ENCODE assay signal across 25 mouse cellular contexts in genomic region chr12:31321532-31321931, GRCm38 (mm10). TPM values are rescaled to one million over a fixed set of nuclear protein-coding genes. Genes with fewer than 3 reads are reported as not detected.
A peak's percentile ranks its signal among the peaks of the same experiment; 100 is the strongest.
DNase-seq lines count a peak whose midpoint lies in the region; ATAC-seq and TF ChIP-seq lines count a peak whose summit lies in the region.
"Had no signal": no experiment of that assay in that cellular context is flagged by ENCODE, and none has a peak within 500 bp of the region (broad histone marks: within the 10 kb centered on the region; RNA-seq: fewer than 3 reads in every experiment).

No protein-coding gene starts in this region.

- H3K36me3 ChIP-seq in embryonic facial prominence, embryonic 13.5 days: peaks cover 91% of the 10 kb centered on the region
- peaks cover 74% of the 10 kb centered on the region for H3K36me3 ChIP-seq in limb, embryonic 14.5 days (ENCODE audit: control insufficient read depth, insufficient read depth, low read length)
- H3K36me3 ChIP-seq in forebrain, embryonic 14.5 days (ENCODE audit: control insufficient read depth, insufficient read depth, low read length): 0 out of 2 replicates have a peak, but pooled peaks cover 3% of the 10 kb centered on the region
- H3K36me3 ChIP-seq: midbrain, embryonic 13.5 days had no signal

- H3K27me3 ChIP-seq in embryonic facial prominence, embryonic 13.5 days: no peaks in the 10 kb centered on the region
- H3K27me3 ChIP-seq in limb, embryonic 14.5 days (ENCODE audit: control insufficient read depth, insufficient read depth, low read length): no peaks in the 10 kb centered on the region
- no peaks in the 10 kb centered on the region for H3K27me3 ChIP-seq in forebrain, embryonic 14.5 days (replicated peaks; ENCODE audit: control insufficient read depth, insufficient read depth, low read length)
- H3K27me3 ChIP-seq: CH12.LX; forebrain, embryonic 13.5 days; heart, embryonic 12.5 days; hindbrain, embryonic 13.5 days; kidney, embryonic 15.5 days; lung, embryonic 15.5 days; midbrain, embryonic 13.5 days had no signal

- peak; percentile 29 to 49 for DNase-seq in kidney, postnatal 36 days
- DNase-seq in kidney, postnatal 25 days: no peak
- peak; percentile 33 for DNase-seq in NIH3T3 (ENCODE audit: low read depth)
- peak; percentile 78 for DNase-seq in limb, embryonic 14.5 days (ENCODE audit: low spot score)
- no peak for DNase-seq in yolk sac, embryonic 10.5 days (ENCODE audit: low spot score)
- DNase-seq in forebrain, embryonic 14.5 days (ENCODE audit: low spot score): no peak
- DNase-seq: adrenal gland, adult 8-10 months; cerebellum, adult 8-10 months; gastrocnemius, postnatal 25 days; heart, adult 18-20 months; layer of hippocampus, adult 9-11 months; lung, postnatal 4 days; retina, postnatal 1 day; right cerebral cortex, postnatal 14 days; thymus, postnatal 14 days had no signal

- no peak overlapping the region for H3K9ac ChIP-seq in embryonic facial prominence, embryonic 13.5 days
- H3K9ac ChIP-seq in limb, embryonic 14.5 days (ENCODE audit: low read depth, low read length, severe bottlenecking): no peak overlapping the region
- no peak overlapping the region for H3K9ac ChIP-seq in forebrain, embryonic 14.5 days (ENCODE audit: low read length)
- H3K9ac ChIP-seq: forebrain, embryonic 13.5 days; heart, embryonic 12.5 days; hindbrain, embryonic 13.5 days; kidney, embryonic 15.5 days; lung, embryonic 15.5 days; midbrain, embryonic 13.5 days had no signal

- ATAC-seq in embryonic facial prominence, embryonic 13.5 days (ENCODE audit: insufficient number of reproducible peaks, insufficient read depth, low FRiP score, low TSS enrichment, low read depth): no peak
- no peak for ATAC-seq in limb, embryonic 14.5 days (ENCODE audit: low FRiP score, low read depth)
- no peak for ATAC-seq in forebrain, embryonic 14.5 days
- ATAC-seq: forebrain, embryonic 13.5 days; intestine, embryonic 16.5 days; midbrain, embryonic 13.5 days had no signal

- peaks cover 14% of the 10 kb centered on the region for H3K4me1 ChIP-seq in embryonic facial prominence, embryonic 13.5 days
- H3K4me1 ChIP-seq in limb, embryonic 14.5 days (ENCODE audit: control insufficient read depth, insufficient read depth, low read length): peaks cover 22% of the 10 kb centered on the region
- H3K4me1 ChIP-seq in forebrain, embryonic 14.5 days (ENCODE audit: control insufficient read depth, insufficient read depth, low read length): no peaks in the 10 kb centered on the region
- H3K4me1 ChIP-seq: hindbrain, embryonic 13.5 days; kidney, embryonic 15.5 days; lung, embryonic 15.5 days; midbrain, embryonic 13.5 days had no signal

- peak overlapping the region; percentile 74 for H3K27ac ChIP-seq in embryonic facial prominence, embryonic 13.5 days
- H3K27ac ChIP-seq in limb, embryonic 14.5 days (replicated peaks; ENCODE audit: low read depth, low read length): no peak overlapping the region
- H3K27ac ChIP-seq in forebrain, embryonic 14.5 days (ENCODE audit: low read depth, low read length): no peak overlapping the region
- H3K27ac ChIP-seq: forebrain, embryonic 13.5 days; hindbrain, embryonic 13.5 days; kidney, embryonic 15.5 days; lung, embryonic 15.5 days; midbrain, embryonic 13.5 days had no signal

- no peaks in the 10 kb centered on the region for H3K9me3 ChIP-seq in embryonic facial prominence, embryonic 13.5 days
- H3K9me3 ChIP-seq in limb, embryonic 14.5 days (ENCODE audit: control insufficient read depth, low read length): no peaks in the 10 kb centered on the region
- no peaks in the 10 kb centered on the region for H3K9me3 ChIP-seq in forebrain, embryonic 14.5 days (replicated peaks; ENCODE audit: control insufficient read depth, low read length)
- H3K9me3 ChIP-seq: forebrain, embryonic 13.5 days; heart, embryonic 12.5 days; hindbrain, embryonic 13.5 days; kidney, embryonic 15.5 days; lung, embryonic 15.5 days; midbrain, embryonic 13.5 days had no signal

- no peak for TF ChIP-seq POLR2A in limb, embryonic 14.5 days (IDR thresholded peaks at IDR 0.05; ENCODE audit: borderline replicate concordance, extremely low read depth, insufficient read depth, insufficient read length)

- no peak overlapping the region for H3K4me2 ChIP-seq in embryonic facial prominence, embryonic 13.5 days
- peak overlapping the region; percentile 10; the same call in 1 of the 2 replicates for H3K4me2 ChIP-seq in limb, embryonic 14.5 days (replicated peaks; ENCODE audit: low read depth, low read length, severe bottlenecking)
- no peak overlapping the region for H3K4me2 ChIP-seq in forebrain, embryonic 14.5 days (ENCODE audit: low read length)
- H3K4me2 ChIP-seq: forebrain, embryonic 13.5 days; heart, embryonic 12.5 days; hindbrain, embryonic 13.5 days; kidney, embryonic 15.5 days; liver, embryonic 11.5 days; lung, embryonic 15.5 days; midbrain, embryonic 13.5 days had no signal

- WGBS in embryonic facial prominence, embryonic 13.5 days: 32% methylated on average over 1 of the region's 1 CpGs
- WGBS in limb, embryonic 14.5 days: 29% methylated on average over 1 of the region's 1 CpGs
- 83% methylated on average over 1 of the region's 1 CpGs for WGBS in forebrain, embryonic 14.5 days

- H3K4me3 ChIP-seq in embryonic facial prominence, embryonic 13.5 days: no peak overlapping the region
- H3K4me3 ChIP-seq in limb, embryonic 14.5 days (replicated peaks; ENCODE audit: low read length): no peak overlapping the region
- H3K4me3 ChIP-seq in forebrain, embryonic 14.5 days (ENCODE audit: low read depth, low read length): no peak overlapping the region
- H3K4me3 ChIP-seq: forebrain, embryonic 13.5 days; heart, embryonic 12.5 days; hindbrain, embryonic 13.5 days; kidney, embryonic 15.5 days; lung, embryonic 15.5 days; midbrain, embryonic 13.5 days had no signal

RNA-seq across cellular contexts. Expression of gene Dld, which starts 29.7 kb away (rescaled TPM):
- polyA plus RNA-seq in embryonic facial prominence, embryonic 13.5 days (2015; fragmentation: Nextera tagmentation; extraction: Ambion mirVana): 138 and 142 TPM in 2 replicates
- polyA plus RNA-seq in limb, embryonic 14.5 days (2012; rRNA removed): 51.1 and 72.2 TPM in 2 replicates
- polyA plus RNA-seq in limb, embryonic 14.5 days (2014; fragmentation: Nextera tagmentation; extraction: Ambion mirVana): 119 and 121 TPM in 2 replicates
- 121 and 135 TPM in 2 replicates for polyA plus RNA-seq in forebrain, embryonic 14.5 days (2014; fragmentation: Nextera tagmentation; extraction: Ambion mirVana)

RNA-seq across cellular contexts. Expression of gene Lamb1, which starts 56.5 kb away (rescaled TPM):
- polyA plus RNA-seq in embryonic facial prominence, embryonic 13.5 days (2015; fragmentation: Nextera tagmentation; extraction: Ambion mirVana): 61.9 and 85.0 TPM in 2 replicates
- 69.8 and 76.6 TPM in 2 replicates for polyA plus RNA-seq in limb, embryonic 14.5 days (2012; rRNA removed)
- polyA plus RNA-seq in limb, embryonic 14.5 days (2014; fragmentation: Nextera tagmentation; extraction: Ambion mirVana): 67.2 and 76.3 TPM in 2 replicates
- 13.6 and 17.5 TPM in 2 replicates for polyA plus RNA-seq in forebrain, embryonic 14.5 days (2014; fragmentation: Nextera tagmentation; extraction: Ambion mirVana)

Comparison
In these comparisons a context has a peak if more than half of its experiments do, and no peak if none do; other contexts are left out.
1. DNase-seq: peak in kidney, postnatal 36 days (2 of 2), NIH3T3 (single experiment) and limb, embryonic 14.5 days (single experiment); none in kidney, postnatal 25 days (0 of 2), yolk sac, embryonic 10.5 days (single experiment) and forebrain, embryonic 14.5 days (single experiment).